Mouse (Mus musculus): ENCODE data around the gene D630003M21Rik. TPM values are rescaled to one million over a fixed set of nuclear protein-coding genes. Genes with fewer than 3 reads are reported as not detected.
A peak's percentile ranks its signal among the peaks of the same experiment; 100 is the strongest.

D630003M21Rik gene
- total RNA-seq, 1 experiment from 2014 or later: not detected

GRCm38 (mm10) chr2:158241126-158241738 lies 12.2 kb upstream of the D630003M21Rik start:
- no peak for ATAC-seq (replicated peaks; ENCODE audit: low read depth, poor library complexity, severe bottlenecking)

GRCm38 (mm10) chr2:158238101-158238500 lies 9.1 kb upstream of the D630003M21Rik start:
- ATAC-seq (replicated peaks; ENCODE audit: low read depth, poor library complexity, severe bottlenecking): no peak

DNA sequence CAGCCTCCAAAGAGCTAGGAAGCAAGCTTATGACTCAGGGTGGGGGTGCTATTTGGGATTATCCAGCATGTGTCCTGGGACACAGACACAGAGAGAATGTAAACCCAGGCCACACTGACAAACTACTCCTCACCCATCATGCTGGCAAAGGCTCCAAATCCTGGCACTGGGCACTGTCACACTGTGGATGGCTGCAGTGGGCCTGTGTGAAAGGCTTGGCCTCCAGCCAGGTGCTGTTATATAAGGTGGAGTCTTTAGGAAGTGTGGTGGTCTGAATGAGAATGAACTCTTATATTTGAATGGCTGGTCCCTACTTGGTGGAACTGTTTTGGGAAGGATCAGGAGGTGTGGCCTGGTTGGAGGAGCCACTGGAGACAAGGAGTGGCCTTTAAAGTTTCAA lies 7.7 kb upstream of the D630003M21Rik start:
- ATAC-seq (replicated peaks; ENCODE audit: low read depth, poor library complexity, severe bottlenecking): no peak

GRCm38 (mm10) chr2:158233106-158233505 lies 4.1 kb upstream of the D630003M21Rik start:
- ATAC-seq (replicated peaks; ENCODE audit: low read depth, poor library complexity, severe bottlenecking): peak; percentile 53; the same call in 1 of the 2 replicates

DNA sequence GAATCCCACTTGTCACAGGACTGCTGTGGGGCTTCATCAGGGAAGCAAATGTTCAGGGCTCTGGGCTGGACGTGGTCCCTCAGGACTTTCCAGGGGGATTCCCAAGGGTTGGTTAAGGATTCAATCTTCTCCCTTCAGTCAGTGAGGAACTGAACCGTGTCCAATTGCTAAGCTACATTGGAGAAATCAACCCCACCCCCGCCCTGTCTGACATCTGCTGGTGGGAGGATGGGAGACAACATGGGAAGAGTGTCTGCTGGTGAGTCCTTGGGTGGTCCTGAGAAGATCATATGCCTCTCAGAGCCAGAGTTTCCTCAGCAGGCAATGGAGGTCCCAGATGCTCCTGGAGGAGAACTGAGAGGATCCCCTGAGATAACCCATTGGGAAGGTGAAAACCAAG lies 3.4 kb upstream of the D630003M21Rik start:
- ATAC-seq (replicated peaks; ENCODE audit: low read depth, poor library complexity, severe bottlenecking): no peak

GRCm38 (mm10) chr2:158231071-158231470 lies 2.0 kb upstream of the D630003M21Rik start:
- ATAC-seq (replicated peaks; ENCODE audit: low read depth, poor library complexity, severe bottlenecking): no peak

DNA sequence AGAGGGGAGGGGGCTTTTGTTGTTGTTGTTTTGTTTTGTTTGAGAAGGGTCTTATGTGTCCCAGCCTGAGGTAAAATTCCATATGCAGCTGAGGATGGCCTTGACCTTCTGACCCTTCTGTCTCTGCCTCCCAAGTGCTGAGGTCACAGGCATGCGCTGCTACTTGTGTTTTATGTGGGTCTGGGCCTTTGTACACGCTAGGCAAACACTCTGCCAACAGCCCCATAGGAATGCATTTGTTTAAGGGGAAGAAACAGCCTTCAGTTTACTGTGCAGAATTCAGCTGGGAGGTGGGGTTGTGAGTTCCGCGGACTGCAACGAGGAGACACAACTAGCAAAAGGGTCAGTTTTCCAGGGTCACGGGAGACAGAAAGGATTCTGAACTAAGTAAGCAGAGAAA lies 1.6 kb upstream of the D630003M21Rik start:
- ATAC-seq (replicated peaks; ENCODE audit: low read depth, poor library complexity, severe bottlenecking): no peak

DNA sequence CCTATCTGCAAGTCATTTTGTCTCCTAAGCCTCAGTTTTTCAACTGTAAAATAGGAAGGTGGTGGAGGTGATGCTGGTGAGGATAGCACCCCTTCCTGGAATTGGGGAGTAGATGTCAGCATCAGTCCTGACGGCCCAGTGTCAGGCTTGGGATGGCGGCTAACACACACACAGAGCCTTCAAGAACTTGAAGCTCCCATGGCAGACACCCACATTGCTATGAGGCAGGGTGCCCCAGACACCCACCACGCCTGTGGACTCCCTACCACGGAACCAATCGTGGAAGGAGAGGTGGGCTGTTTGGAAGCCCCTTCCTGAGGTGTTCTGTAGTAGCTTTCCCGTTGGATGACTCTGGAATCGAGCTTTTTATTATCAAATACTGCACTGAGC lies 476 bp upstream of the D630003M21Rik start:
- no peak for ATAC-seq (replicated peaks; ENCODE audit: low read depth, poor library complexity, severe bottlenecking)

- no peak for ATAC-seq (replicated peaks; ENCODE audit: low read depth, poor library complexity, severe bottlenecking)
Measured at GRCm38 (mm10) chr2:158225301-158225700, 3.7 kb downstream of the D630003M21Rik start.

DNA sequence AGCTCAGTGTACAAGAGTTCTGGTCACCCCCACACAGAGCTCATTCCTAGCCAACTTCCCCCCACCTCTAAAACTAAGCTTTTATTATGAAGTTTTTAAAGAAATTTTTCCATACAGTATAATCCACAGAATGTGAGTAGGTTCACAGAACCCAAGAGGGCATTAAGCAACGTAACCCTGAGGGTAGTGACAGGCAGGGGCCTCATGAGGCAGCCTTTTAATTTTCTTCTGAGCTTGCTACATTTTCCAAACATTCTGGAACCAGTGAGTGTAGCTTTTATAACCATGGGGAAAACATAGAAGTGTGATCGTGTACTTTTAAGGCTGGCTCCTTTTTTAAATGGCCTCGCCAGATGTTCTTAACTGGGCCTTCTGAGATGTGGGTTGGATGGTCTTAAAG lies 5.5 kb downstream of the D630003M21Rik start:
- no peak for ATAC-seq (replicated peaks; ENCODE audit: low read depth, poor library complexity, severe bottlenecking)

- ATAC-seq (replicated peaks; ENCODE audit: low read depth, poor library complexity, severe bottlenecking): no peak
Measured at GRCm38 (mm10) chr2:158222664-158223063, 6.4 kb downstream of the D630003M21Rik start.

DNA sequence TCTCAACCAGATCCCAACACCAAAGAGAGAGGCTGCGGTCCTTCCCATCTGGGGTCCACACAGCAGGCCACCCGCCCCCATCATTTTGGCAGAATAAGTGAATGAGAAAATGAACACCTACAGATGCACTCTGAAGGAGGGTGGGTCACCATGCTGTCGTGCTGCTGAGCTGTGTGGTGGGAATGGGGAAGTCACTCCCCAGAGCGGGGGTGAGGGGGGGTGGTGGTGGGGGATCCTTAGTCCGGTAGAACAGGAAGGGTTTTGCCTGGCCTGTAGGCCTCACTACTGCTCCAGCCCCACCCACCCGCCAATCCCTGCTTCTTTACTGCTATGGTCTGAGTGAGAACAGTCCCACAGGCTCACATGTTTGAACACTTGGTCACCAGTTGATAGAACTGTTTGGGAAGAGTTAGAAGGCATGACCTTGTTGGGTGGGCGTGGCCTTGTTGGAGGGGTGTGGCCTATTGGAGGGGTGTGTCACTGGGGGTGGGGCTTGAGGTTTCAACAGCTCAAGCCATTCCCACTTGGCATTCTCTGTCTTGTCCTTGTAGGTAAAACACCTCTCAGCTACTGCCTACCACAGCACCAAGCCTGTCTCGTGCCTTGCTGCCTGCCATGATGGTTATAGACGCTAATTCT lies 7.5 kb downstream of the D630003M21Rik start:
- ATAC-seq (replicated peaks; ENCODE audit: low read depth, poor library complexity, severe bottlenecking): peak; percentile 81

DNA sequence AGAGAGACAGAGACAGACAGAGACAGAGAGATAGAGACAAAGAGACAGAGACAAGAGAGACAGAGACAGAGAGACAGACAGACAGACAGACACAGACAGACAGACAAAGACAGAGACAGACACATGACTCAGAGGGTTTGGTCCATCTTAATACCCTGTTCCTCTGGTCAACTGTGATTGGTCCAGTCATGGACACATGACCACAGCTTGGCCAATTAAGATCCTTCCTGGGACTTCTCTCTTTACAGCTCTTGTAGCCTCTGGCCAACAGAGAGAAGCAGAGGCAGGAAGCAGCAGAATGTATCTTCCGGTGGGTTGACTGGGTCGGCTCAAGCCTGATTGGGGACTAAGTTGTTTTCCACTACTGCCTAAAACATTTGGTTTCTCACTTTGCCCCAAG lies 9.5 kb downstream of the D630003M21Rik start:
- ATAC-seq (replicated peaks; ENCODE audit: low read depth, poor library complexity, severe bottlenecking): no peak

- no peak for ATAC-seq (replicated peaks; ENCODE audit: low read depth, poor library complexity, severe bottlenecking)
Measured at GRCm38 (mm10) chr2:158216510-158216909, 12.5 kb downstream of the D630003M21Rik start.

GRCm38 (mm10) chr2:158215283-158216117 lies 13.5 kb downstream of the D630003M21Rik start:
- no peak for ATAC-seq (replicated peaks; ENCODE audit: low read depth, poor library complexity, severe bottlenecking)

- no peak for ATAC-seq (replicated peaks; ENCODE audit: low read depth, poor library complexity, severe bottlenecking)
Measured at GRCm38 (mm10) chr2:158211764-158212471, 17.1 kb downstream of the D630003M21Rik start.

DNA sequence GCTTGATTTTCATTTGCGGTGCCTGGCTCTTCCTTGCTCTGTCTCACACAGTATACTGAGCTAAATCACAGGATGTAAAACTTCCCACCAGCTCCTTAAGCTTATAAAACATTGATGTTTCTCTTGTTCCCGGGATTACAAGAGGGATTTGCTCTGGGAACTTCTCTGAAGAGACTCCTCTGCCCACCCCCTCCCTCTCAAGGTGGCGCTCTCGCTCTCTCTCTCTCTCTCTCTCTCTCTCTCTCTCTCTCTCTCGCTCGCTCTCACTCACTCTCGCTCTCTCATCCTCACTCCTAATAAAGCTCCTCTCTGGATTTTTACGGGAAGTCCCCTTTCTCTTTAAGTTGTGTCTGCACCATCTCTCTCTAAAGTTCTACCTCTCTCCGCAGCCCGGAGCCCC lies 18.1 kb downstream of the D630003M21Rik start:
- ATAC-seq (replicated peaks; ENCODE audit: low read depth, poor library complexity, severe bottlenecking): no peak

GRCm38 (mm10) chr2:158210503-158210902 lies 18.5 kb downstream of the D630003M21Rik start:
- no peak for ATAC-seq (replicated peaks; ENCODE audit: low read depth, poor library complexity, severe bottlenecking)

DNA sequence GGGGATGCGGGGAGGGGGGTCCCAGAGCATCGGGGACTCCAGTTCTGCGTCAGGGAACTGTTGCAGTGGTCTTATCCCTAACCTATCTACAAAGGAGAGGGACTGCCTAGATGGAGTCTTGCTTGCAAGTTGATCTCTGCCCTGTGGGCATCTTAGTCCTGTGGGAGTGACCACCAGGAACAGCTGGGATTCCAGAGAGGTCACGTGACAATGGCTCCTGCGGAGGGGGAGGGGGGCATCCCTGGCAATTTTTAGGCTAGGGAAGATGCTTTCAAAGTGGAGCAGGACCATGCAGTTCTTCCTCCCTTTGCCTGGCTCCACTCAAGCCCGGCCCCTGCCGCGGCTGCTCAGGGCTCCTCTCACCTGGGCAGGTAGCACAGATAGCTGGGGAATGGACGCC lies 19.2 kb downstream of the D630003M21Rik start:
- no peak for ATAC-seq (replicated peaks; ENCODE audit: low read depth, poor library complexity, severe bottlenecking)

DNA sequence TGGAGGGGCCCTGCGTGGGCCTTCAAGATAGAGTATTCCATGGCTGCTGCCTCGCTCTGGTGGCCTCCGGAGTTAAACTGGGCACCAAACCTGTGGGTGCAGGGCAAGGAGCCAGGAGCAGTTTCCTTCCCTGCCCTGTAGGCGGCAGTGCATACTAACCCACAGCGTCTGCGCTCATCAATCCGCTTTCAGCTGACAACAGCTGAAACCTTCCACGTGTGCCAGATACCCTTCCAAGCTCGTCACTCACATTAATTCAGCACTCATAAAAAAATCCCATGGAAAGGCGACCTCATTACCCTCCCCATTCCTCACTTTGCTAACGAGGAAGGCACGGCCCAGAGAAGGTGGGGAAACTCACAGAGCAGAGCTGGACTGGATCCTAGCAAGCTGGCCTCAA lies 21.2 kb downstream of the D630003M21Rik start:
- peak; percentile 74 for ATAC-seq (replicated peaks; ENCODE audit: low read depth, poor library complexity, severe bottlenecking)
